Mouse (Mus musculus): ENCODE results near the gene Bcorl1.

DNA sequence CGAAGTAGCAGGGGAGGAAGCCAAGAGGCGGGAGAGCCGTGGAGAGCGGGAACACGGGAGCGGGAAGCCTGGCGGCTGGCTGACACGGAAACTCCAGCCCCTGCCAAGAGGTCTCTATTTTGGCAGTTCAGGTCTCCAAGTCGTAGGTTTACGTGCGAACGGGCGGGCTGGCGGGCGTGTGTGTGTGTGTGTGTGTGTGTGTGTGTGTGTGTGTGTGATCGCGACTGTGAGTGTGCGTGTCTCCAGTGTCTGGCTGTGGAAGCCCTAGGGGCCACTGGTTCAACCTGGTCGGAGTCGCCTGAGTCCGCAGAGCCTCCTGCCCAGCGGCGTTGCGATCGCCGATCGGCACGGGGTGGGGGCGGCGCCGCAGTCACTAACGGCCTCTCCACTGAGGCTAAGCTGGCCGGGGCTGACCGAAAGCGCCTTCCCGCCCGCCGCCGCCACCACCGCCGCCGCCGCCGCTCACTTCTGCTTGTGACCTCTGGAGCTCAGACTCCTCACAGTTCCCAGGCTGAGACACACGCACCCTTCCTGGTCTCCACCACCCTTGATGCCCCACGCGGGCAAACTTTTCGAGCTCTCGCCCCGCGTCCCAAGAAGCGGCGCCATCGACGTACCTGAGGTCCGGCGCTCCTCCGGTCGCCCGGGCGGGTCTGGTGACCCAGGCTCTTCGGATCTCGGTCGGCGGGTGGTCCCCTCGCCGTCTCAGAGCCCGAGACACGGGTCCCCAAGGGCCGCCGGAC, 111.9 kb downstream of the Bcorl1 start:
- TF ChIP-seq CTCF (IDR thresholded peaks at IDR 0.05; ENCODE audit: extremely low read depth, insufficient read depth, insufficient read length, insufficient replicate concordance), result no peak
- TF ChIP-seq POLR2A (IDR thresholded peaks at IDR 0.05; ENCODE audit: low read depth, low read length), result no peak
